Mouse (Mus musculus): ENCODE data around the gene Lypd6b.

Gene Lypd6b

DNA sequence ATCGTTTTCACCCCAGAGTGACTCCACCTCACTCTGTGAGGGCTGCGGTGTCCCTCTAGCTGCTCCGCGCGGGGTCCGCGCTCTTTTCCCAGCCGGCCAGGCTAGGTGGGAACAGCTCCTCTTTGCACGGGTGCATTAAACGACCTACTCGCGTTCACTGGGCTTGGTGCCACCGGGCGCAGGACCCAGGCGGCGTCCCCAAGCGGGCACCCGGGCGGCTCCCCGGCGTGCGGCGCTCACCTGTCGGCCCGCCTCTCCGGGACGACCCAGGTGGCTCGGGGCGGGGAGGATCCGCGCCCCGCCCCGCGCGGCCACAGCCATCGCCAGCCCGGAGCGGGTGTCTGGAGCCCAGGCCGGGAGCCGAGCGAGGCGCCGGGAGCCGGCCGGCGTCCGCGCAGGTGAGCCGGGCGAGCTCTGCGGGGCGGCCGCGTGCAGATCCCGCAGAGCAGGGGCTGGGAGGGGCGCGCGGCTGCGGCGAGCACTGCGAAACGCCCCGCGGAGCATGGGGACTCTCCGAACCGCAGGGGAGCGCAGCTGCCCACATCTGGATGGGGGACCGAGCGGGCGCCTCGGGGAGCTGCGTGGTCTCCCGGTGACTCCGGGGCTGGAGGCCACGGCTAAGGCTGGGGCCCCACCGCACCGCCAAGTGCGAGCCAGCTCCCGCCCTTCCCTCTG, at the start of gene Lypd6b:
Lypd6b (plus strand) TSS at position 313 of the 675 bp plus-strand sequence.
- DNase-seq (ENCODE audit: low read depth, low spot score), result no peak

DNA sequence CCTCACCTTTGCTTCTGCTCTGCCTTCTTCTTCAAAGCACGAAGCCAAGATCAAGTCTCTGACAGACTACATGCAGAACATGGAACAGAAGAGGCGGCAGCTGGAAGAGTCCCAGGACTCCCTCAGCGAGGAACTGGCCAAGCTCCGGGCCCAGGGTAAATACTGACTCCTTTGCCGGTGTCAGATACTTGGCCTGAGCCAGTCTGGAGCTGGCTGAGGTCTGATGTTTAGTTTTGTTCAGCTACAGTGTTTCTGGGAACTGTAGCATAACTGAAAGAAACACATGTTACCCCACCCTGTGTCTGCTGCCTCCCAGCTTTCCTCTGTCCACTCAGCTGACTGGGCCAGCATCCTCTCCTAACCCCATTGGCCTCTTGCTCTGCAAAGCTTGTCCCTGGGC, 48.4 kb upstream of the Lypd6b start:
- no peak for DNase-seq (ENCODE audit: low read depth, low spot score)

DNA sequence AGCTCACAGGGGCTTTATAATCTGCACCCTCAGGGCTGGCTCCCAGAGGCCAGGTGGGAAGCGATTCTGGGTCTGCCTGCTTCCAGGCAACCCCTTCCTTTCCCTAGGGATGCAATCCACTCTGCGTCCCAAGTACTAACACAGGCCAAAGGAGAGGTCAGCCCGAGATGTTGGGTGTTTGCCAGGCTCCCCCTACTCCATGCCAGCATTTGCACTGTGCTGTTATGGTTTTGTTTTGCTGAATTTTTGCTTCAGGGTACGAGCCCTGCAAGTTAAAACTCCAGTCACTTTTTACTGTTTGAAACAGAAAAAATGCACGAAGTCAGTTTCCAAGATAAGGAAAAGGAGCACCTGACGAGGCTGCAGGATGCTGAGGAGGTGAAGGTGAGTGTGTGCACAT, 46.5 kb upstream of the Lypd6b start:
- no peak for DNase-seq (ENCODE audit: low read depth, low spot score)

DNA sequence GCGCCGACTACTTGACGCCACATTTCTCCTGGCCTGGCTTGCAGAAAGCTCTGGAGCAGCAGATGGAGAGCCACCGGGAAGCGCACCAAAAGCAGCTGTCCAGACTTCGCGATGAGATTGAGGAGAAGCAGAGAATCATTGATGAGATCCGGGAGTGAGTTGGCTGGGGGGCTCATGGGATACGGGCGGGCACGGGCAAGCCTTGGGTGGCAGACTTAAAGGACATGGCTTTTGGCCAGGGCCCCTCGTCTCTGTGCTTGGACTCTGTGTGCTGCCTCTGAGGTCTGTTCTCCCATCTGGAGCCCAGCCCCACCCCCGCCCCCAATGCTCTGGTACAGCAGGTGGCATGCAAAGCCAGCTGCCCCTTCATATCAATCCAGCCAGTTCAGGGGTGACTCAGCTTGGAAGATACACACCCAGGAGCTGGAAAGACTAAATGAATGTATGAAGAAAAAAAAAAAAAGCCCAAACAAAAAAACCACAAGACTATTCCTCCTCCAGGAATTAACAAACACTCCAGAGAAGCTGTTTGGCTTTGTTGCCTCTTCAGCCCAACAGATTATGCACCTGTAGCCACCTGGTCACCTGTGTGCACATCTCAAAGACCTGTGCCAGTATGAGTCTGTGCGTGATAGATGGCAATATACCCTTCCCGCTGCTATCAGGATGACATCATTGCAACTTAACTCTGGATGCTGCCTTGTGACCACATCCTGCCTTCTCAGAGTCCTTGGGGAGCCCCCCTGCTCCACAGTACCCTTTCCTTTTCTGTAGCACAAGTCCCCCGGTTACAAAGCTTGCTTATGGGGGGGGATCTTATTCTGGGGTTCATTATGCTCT, 45.4 kb upstream of the Lypd6b start:
- no peak for DNase-seq (ENCODE audit: low read depth, low spot score)

DNA sequence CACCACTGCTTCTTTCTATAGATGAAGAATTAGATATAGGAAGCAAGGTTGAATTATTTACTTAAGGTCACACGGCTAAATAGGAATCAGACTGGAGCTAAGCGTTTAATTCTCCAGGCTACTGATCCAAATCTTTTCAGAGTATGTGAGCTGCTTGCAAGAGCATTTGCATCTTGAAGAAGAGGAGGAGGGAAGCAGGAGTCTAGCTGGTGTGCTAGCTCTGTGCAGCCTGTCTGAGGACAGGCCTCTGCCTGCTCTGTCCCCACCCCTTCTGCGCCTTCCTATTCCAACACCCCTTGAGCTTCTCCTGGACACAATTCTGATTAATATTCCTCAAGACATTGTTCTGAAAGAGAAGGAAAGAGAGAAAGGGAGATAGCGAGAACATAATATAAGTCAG, 44.6 kb upstream of the Lypd6b start:
- no peak for DNase-seq (ENCODE audit: low read depth, low spot score)

DNA sequence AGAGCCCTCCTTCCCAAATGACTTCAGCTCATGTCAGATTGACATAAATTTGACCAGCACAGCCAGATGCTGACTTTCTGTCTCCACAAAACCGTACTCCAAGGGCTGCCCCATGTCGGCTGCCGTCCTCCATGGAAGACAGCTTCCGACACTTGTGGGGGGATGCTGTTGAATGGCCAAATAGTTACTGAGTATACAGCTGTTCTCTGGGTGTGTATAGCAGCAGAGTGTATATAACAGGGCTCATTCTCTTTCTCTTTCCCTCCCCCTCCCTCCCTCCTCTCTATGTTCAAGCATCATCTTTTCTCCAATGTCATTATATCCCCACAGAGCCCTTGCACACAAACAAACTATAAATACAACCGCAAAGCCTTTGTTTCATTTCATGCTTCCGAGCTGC, 43.7 kb upstream of the Lypd6b start:
- DNase-seq (ENCODE audit: low read depth, low spot score), result no peak

DNA sequence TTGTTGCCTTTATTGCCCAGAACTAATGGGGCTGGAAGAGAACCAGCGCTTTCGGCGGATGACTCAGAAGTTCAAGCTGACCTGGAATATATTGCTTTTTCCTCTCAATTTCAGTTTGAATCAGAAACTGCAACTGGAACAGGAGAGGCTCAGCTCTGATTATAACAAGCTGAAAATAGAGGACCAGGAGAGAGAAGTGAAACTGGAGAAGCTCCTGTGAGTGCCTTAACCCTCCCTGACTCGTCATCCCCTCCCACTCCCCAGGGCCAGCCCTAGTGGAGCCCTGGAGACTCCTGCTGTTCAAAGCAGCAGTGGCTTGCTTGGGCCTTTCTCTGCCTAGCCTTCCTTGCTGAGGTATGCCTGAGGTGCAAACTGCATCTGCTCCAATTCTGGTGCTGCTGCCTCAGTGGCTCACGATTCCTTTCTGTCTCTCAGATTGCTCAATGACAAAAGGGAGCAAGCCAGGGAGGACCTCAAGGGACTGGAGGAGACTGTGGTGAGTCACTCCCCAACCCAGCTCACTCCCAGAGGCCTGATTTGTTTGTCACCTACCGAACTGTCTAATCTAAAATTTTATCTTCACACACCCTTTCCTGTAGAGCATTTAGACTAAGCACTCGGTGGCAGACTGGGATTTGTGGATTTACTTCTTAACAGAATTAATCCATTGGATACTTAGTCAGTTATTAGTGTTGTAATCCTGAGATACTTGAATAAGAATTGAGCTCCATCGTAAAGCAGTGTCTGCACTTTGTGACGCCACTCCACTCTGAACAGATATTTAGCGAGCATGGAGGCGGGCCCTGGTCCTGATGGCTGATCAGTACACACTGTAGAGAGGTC, 43.0 kb upstream of the Lypd6b start:
- DNase-seq (ENCODE audit: low read depth, low spot score), result no peak

DNA sequence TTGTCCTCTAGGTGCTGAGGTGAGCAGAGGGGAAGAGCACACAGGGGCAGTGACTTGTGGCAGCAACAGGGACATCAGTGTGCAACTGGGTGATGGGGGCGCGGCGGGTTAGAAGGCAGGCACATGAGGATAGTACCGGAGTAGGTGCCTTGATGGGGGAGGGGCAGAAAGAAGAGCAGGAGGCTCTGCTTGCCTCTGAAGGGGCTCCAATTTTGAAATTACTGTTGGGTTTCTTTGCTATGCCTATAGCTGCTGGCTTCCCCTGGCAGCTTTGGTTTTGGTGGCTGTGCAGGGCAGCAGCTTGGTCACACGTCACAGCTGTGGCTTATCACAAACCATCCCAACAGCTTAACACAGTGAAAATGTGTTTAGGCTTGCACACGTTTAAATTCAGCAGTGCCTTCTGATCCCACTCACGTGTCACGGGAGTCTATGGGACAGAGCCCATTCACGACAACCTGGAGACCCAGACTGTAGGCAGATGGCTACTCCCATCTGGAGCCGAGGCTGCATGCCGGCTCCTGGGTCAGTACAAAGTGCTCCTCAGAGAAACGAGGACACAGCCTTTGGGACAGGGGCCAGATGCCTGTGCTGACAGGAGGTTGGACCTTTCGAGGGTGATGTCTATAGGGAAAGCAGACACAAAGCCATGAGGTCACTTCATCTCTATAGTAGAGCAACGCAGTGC, 42.2 kb upstream of the Lypd6b start:
- no peak for DNase-seq (ENCODE audit: low read depth, low spot score)

DNA sequence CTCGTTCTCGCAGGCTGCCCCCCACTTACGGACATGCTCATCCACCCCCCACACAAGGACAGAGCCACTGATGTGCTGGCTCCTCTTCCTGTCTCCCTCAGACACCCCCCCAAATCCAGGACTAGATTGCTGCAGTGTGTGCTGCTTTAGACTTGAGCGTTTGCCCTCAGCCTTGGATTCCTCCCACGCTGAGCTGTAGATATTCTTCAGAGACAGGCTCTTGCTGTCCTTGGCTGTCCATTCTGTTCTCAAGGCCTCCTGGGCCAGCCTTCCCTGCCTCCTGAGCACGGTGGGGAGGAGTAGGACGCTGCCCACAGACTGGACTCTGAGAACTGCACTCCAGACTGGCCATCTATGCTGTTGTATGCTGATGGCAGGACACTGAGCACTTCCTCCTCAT, 40.5 kb upstream of the Lypd6b start:
- DNase-seq (ENCODE audit: low read depth, low spot score), result no peak

DNA sequence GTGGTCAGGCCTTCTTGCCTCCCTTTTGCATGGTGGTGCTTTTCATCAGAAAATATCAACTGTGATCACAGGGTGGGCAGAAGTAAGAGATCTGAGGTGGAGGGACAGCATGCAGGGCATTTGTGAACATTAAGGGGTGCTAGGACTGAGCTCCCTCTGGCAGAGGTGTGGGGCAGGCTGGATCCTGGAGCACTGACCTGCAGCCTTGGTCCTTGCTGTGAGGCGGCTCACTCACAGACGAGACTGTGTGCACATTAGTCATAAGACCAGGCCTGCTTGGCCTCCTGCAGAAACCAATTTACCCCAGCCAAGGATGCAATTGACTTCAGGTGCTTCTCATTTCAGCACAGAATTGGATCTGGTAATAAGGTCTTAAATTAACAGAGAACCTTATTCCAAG, 39.8 kb upstream of the Lypd6b start:
- DNase-seq (ENCODE audit: low read depth, low spot score), result no peak

DNA sequence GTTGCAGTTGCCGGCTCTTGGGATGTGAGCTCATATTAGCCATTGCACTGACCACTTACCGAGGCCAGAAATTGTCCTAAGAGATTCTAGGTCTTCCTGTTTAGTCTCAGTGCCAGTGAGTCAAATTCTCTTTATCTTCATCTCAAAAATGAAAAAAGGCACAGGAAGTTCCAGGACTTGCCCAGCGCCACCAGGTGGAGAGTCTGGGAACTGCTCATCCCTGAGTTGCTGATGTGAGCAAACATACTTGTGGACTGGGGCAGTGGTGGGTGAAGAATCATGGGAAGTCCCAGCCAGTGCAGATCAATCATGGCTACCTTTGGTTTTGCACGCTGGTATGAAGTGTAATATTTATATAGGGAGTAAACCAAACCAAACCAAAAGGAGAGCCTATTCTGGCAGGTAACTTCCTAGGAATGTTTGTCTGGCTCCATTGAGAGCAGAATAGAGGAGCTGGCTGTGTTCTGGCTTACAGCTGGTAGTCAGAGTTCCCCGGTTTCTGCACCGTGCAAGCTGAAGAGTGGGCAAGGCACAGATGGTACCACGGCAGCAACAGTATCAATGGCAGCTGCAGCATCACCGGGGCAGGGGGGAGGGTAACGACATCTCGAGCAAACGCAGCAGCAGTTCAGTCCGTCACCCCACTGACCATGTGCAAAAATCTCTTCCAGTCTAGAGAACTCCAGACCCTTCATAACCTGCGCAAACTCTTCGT, 38.7 kb upstream of the Lypd6b start:
- DNase-seq (ENCODE audit: low read depth, low spot score), result peak; percentile 55

DNA sequence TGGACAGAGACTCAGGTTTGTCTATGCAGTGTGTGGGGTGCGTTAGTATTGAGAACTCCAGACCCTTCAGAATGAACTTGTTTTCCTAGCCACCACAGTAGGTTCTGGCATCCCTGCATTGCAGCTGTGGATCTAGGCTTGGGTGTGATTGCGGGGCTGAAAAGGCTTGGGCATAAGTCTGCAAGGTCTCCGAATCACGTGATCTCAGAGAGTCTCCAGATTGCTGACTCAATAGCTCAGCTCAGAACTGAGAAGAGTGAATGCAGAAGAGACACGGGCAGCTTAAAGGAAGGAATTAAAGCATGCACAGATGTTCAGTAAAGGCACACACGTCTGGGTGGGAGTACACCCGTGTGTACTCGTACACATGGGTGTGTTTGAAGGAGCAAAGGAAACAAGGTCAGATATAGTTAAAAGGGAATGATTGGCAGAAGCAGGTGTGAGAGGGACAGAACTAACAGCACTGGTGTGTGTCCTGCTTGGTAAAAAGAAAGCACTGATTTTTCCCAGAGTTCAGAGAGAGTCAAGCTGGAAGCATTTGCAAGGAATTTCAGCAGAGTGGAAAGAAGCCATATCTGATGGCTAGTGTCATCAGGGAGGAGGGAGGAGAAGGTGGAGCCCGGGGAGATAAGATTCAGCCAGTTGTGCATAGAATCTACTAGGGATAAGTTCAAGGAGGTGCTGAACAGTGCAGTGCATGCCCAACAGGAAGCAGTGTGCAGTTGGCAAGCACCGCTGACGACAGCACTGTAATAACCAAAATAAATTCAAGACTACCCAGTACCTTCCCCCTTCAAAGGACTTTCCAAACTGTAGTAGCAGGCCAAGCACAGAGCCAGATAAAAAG, 37.5 kb upstream of the Lypd6b start:
- no peak for DNase-seq (ENCODE audit: low read depth, low spot score)

DNA sequence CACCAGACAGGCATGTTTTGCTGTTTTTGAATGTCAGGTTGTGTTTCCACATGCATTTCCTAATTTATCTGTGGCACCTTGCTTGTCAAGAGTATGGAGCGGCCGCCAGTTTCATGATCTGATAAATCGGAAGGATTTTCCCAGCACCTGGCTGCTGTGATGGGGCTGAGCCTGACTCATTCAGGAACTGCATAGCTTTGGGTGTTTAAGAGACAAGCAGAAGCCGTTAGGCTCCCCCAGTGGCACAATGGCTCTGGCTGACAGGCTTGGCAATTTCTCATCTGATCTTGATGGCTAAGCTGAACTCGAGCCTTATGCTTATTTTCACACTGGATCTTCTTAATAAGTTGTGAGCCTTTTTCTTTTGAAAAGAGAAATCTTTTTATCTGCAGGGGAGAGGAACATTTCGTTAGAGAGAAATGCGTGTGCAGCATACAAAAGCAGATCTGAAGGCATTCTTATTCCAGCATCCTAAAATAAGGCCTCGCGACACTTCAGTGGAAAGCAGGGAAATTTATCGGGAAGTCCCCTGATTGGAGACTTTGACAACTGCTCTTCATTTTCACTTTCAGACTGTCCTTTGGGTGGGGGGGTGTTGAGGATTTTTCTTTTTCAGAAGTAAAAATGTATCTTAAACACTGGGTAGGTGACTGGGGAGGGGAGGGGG, 35.8 kb upstream of the Lypd6b start:
- no peak for DNase-seq (ENCODE audit: low read depth, low spot score)

DNA sequence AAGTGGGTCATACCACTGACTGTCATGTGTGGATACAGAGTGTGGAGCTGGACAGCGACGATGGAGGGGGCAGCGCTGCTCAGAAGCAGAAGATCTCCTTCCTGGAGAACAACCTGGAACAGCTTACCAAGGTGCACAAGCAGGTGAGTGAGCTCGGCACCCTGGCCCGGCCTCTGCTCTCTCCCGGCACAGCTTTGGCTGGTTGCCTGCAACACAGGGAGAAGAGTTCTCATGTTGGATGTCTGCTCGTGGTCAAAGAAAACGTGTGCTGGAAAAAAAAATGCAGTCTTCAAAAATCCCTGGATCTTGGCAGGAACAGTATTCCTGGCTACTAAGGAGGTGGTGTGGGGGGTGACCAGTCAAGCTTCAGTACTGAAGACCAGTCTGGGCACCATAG, 35.3 kb upstream of the Lypd6b start:
- DNase-seq (ENCODE audit: low read depth, low spot score), result no peak

DNA sequence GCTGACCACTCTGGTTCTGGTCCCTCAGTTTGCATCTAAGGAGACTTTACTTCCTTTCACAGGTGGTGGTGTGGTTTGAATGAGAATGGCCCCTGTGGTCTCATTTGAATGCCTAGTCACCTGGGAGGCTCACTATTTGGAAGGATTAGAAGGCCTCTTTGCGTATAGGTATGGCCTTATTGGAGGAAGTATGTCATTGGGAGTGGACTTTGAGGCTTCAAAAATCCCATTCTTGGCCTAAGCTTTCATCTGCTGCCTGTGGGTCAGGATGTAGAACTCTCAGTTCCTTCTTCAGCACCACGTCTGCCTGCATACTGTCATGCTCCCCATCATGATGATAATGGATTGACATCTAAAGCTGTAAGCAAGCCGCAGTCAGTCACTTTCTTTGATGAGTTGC, 34.4 kb upstream of the Lypd6b start:
- DNase-seq (ENCODE audit: low read depth, low spot score), result no peak

DNA sequence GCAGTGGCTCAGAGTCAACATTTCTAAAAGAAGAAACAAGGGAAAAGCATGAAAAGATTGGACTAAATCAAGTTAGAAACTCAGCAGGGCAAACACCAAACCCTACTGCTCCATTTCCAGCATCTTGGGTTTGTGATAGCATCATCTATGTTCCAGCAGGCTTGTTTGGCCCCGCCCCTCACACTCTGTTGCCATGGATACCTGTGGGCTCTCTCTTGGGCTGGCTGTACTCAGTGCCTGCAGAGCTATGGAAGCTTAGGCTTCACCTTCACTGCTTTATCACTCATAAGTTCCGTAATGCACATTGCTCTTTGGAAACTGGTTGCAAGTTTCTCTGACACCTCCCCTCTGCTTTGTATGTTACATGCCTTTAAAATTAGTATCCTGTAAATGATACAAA, 32.4 kb upstream of the Lypd6b start:
- DNase-seq (ENCODE audit: low read depth, low spot score), result no peak

DNA sequence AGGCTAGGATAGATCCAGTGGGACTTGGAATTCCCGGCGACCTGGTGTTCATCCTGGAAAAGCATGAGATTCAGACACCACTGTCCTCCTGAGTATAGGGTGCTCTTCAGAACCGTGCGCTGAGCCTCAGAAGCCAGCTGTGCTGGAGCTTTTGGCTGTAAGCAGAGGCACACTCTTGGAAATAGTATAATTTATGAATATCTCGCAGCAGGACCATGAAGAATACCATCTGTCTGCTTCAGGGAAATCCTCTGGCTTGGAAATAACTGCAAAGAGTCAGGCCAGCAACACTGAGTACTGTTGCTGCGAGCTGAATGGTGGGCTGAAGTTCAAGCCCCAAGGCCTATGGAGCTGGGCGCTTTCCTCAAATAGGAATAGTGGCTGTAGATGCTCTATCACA, 29.9 kb upstream of the Lypd6b start:
- no peak for DNase-seq (ENCODE audit: low read depth, low spot score)

DNA sequence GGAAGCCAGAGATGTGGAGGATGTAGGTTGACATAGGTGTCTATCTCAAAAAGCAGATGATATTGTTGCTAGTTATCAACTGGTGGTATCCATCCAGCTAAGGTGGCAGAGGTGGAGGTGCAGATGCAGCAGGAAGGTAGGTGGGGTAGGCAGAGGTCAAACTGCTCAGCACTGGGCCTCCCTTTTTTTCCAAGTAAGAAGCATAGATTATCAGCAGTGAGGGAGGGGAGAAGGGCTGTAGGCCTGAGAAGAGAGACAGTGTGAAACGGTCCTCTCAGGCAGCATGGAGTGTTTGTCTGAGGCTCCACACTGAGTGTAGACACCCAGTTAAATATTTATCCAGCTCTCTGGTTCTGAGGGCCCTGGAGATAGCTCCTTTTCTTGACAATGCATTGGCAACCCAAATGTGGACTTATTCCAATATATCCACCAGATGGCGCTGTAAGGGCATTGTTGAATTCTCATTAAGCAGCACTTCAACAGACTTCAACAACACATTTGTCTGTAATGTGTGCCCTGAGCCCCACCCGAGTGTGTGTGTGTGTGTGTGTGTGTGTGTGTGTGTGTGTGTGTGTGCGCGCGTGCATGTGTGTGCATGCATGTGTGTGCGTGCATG, 23.0 kb upstream of the Lypd6b start:
- DNase-seq (ENCODE audit: low read depth, low spot score), result peak; percentile 86

DNA sequence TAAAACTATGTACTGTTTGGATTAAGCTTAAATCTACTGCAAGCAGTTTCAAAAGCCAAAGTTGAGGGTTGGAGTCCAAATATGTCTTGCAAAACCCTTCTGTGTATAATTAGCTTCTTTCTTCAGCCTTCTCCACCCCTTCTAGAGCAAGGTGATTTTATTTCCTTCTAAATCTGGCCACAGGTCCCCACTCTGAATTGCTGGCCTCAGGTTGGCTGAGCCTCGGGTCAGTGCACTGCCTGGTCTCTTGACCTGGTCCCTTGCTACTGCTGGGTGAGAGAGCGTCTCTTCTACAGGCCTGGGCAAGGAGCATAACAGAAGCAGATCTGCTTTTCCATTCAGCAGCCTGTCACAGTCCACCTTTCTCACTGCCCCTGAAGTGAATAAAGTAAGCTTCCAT, 18.6 kb upstream of the Lypd6b start:
- DNase-seq (ENCODE audit: low read depth, low spot score), result no peak
